Mouse (Mus musculus) layer of hippocampus, adult 8-10 months (tissue): ENCODE measurements around the gene Cxcr3. TPM values are rescaled to one million over a fixed set of nuclear protein-coding genes. Genes with fewer than 3 reads are reported as not detected.
A peak's percentile ranks its signal among the peaks of the same experiment; 100 is the strongest.

Experiments
- DNase-seq, 2 experiments: peaks; one replicate each; pipeline ENCODE4 v3.0.0; 2022; ENCODE audit warnings: low spot score in 2 of 2
- total RNA-seq, 4 experiments: library from RNA; stranded (reverse); gene quantifications; 2 replicates each; pipeline ENCODE4 v1.2.4; 2022

Gene Cxcr3
- total RNA-seq = under 1 TPM in 1 of 4 experiments, not detected in 3; 0.32 TPM

GRCm38 (mm10) chrX:101733828-101734319, at the start of gene Cxcr3:
TSS of gene Cxcr3 (minus strand) at chrX:101734269.
- DNase-seq = no peak

- peak; percentile 15 to 50 for DNase-seq
Observed at GRCm38 (mm10) chrX:101772035-101772434, 38.0 kb upstream of the Cxcr3 start.

GRCm38 (mm10) chrX:101770307-101770706, 36.2 kb upstream of the Cxcr3 start:
- no peak for DNase-seq

GRCm38 (mm10) chrX:101769478-101769877, 35.4 kb upstream of the Cxcr3 start:
- DNase-seq = no peak

DNA sequence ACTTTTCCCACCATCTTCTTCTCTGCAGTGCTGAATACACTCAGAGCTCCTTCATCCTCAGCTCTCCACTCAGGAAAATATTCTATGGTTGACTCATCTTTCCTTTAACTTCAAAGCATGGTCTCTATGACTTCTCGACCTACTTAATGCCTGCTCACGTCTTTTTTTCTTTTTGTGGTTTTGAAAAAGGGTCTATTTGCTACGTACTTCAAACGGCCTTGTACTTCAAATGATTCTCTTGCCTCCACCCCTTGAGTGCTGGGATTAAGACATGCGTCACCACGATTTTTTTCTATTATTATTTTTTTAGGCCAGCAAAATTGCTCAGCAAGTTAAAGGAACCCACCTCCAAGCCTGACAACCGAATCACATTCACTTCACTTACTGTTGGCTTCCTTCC, 33.2 kb upstream of the Cxcr3 start:
- DNase-seq = no peak

DNA sequence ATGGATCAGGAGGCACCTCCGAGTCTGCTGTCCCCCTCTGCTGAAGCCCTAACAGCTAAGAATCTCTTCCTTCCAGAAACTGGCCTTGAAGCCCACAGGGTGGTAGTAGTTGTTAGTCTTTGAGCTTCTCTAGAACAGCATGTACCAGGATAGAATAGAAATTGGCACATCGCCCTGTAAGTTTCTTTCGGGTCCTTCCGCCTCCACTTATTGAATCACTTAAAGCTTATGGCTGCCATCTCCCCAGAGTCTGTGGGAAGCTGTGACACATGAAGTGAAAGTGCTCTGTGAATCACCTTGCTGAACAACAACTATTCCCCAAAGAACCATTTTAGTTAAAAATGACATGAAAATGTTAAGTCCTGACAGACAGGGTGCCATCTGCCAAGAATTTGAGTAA, 31.0 kb upstream of the Cxcr3 start:
- DNase-seq = no peak

DNA sequence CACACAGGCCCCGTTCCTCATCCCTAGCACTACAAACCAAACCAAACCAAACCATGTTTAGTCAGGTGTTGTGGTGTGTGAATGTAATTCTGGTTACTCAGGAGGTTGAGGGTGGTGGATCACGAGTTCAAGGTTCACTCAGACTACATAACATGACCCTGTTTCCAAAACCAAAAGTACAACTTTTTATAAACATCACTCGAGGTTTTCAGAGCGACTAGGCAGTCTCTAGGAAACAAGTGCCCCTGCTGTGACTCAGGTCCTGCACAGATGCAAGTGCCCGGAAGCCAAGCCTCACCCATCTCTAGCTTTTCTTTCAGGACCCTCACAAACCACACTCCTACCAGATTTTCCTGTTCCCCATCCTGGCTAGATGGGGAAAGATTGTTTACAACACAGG, 30.6 kb upstream of the Cxcr3 start:
- DNase-seq = no peak

- peak in 1 of 2 experiments; percentile 15 for DNase-seq
Observed at GRCm38 (mm10) chrX:101754478-101754877, 20.4 kb upstream of the Cxcr3 start.

- no peak for DNase-seq
Observed at GRCm38 (mm10) chrX:101750144-101750543, 16.1 kb upstream of the Cxcr3 start.

GRCm38 (mm10) chrX:101741064-101741433, 7.0 kb upstream of the Cxcr3 start:
- no peak for DNase-seq

DNA sequence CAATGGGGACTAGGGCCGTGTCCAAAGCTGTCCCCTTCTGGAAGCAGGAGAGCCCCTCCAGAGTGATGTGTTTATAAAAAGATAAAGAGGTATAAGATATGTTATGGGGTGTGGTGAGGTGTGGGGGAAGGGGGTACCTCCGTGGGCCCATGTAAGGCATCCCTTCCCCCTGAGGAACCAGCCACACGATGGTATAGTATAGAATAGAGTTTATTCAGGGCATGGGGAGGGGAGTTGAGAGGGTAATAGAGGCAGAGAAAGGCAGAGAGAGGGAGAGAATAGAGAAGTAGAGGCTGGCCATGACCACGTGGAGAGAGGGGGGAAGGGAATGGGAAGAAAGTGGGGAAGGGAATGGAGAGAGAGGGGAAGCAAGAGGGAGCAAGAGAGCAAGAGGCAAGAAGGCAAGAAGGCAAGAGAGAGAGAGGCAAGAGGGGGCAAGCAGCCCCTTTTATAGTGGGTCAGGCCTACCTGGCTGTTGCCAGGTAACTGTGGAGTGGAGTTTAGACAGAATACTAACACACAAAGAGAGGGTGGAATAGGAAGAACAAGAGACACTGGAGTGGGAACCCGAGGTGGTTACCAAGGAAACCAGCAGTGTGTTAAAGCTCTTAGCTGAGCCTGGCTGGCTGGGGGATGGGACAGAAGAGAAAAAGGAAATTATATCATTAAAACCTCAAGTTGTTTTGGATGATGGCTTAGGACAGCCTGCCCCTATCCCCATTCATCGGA, 6.4 kb upstream of the Cxcr3 start:
- peak; percentile 15 to 33 for DNase-seq

DNA sequence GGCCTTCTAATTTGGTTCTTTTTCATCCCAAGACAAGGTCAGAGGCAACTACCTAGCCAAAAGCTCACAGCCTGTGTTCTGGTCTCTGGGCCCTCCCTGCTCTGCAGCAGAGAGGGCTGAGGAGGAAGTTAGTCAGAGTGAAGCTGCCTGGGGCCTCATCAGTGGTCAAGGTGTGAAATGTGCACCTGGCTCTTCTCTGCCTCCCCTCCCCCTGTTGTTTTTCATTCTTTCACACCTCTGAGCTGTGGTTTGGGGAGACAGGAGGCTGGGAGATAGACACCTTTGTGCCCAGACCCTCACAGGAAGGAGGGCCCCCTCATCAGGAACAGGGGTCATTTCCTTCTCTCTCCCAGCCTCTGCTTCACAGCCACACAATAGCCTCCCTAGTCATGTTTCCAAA, 3.1 kb upstream of the Cxcr3 start:
- DNase-seq = no peak

GRCm38 (mm10) chrX:101734981-101735380, 912 bp upstream of the Cxcr3 start:
- no peak for DNase-seq

DNA sequence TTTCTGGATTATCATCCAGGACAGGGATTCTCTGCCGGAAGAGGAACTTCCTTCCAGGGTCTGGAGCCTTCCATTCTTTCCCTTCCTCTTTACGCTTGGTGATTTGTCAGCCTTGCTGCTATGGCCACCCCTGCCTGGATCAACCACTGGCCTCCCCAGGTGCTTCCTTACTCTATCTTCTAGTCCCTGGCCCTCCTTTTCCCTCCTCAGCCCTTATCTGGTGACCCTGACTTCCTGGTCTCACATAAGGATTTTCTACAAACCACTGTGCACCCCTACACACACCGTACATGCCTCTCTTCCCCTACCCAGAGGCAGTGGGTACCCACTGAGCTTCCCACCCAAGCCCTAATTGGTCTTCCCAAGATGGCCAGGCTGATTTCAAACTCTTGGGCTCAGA, 781 bp downstream of the Cxcr3 start:
- DNase-seq = no peak

GRCm38 (mm10) chrX:101732644-101733043, 1.4 kb downstream of the Cxcr3 start:
- DNase-seq = no peak

- DNase-seq = no peak
Observed at GRCm38 (mm10) chrX:101730010-101730409, 4.1 kb downstream of the Cxcr3 start.

GRCm38 (mm10) chrX:101720401-101720800, 13.7 kb downstream of the Cxcr3 start:
- no peak for DNase-seq

- no peak for DNase-seq
Observed at GRCm38 (mm10) chrX:101705111-101705510, 29.0 kb downstream of the Cxcr3 start.

DNA sequence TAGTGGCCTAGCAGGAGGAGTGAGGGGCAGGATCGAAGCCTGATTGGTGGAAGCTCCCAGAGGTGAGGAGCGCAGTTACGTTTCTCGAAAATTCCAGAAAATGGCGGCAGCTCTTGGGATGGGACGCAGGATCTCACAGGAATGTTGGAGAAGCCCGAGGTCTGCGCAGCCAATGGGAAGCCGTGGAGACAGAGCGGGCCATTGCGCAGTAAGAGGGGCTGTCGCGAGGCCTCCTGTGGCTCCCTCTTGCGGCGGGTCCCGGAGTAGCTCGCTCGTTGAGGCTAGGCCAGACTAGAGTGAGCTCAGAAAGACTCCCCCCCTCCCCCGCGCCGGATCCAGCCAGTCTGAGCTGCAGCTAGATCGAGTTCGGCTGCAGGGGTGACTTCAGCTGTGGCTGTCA, 35.8 kb downstream of the Cxcr3 start:
- no peak for DNase-seq

- DNase-seq = no peak
Observed at GRCm38 (mm10) chrX:101697537-101697936, 36.5 kb downstream of the Cxcr3 start.

DNA sequence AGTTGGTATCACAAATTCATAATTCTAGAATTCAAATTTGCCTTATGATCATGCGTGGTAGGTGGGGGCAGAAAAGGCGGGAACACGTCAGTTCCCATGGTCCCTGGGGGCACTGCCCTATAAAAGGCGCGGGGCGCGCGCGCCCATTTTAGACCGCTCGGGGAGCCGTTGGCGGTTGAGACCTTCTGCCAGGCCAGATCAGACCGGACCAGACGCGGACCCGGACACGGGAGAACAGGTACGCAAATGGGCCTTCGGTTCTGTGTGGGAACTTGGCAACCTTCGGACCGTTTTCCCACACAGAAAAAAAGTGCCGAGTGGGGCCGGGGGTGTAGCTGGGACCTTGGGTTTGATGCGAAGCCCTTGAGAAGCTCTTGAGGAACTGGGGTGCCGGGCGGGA, 38.4 kb downstream of the Cxcr3 start:
- DNase-seq = no peak
